Mouse (Mus musculus): ENCODE results near the gene Kit.

Gene Kit

GRCm38 (mm10) chr5:75640637-75641036, 65.9 kb downstream of the Kit start:
- DNase-seq = no peak

GRCm38 (mm10) chr5:75647046-75647445, 72.3 kb downstream of the Kit start:
- DNase-seq = no peak

GRCm38 (mm10) chr5:75650566-75650965, 75.8 kb downstream of the Kit start:
- no peak for DNase-seq

- no peak for DNase-seq
Measured at GRCm38 (mm10) chr5:75653431-75653830, 78.7 kb downstream of the Kit start.

- DNase-seq = no peak
Measured at GRCm38 (mm10) chr5:75658575-75658974, 83.9 kb downstream of the Kit start.

- DNase-seq = no peak
Measured at GRCm38 (mm10) chr5:75660342-75660741, 85.6 kb downstream of the Kit start.

GRCm38 (mm10) chr5:75662466-75662865, 87.8 kb downstream of the Kit start:
- DNase-seq = no peak

GRCm38 (mm10) chr5:75663768-75664167, 89.1 kb downstream of the Kit start:
- DNase-seq = no peak

GRCm38 (mm10) chr5:75667083-75667482, 92.4 kb downstream of the Kit start:
- no peak for DNase-seq

- no peak for DNase-seq
Measured at GRCm38 (mm10) chr5:75671136-75671788, 96.5 kb downstream of the Kit start.

GRCm38 (mm10) chr5:75676024-75676423, 101.3 kb downstream of the Kit start:
- DNase-seq = no peak

- no peak for DNase-seq
Measured at GRCm38 (mm10) chr5:75679896-75680295, 105.2 kb downstream of the Kit start.

- DNase-seq = no peak
Measured at GRCm38 (mm10) chr5:75695162-75695809, 120.6 kb downstream of the Kit start.

GRCm38 (mm10) chr5:75696960-75697359, 122.2 kb downstream of the Kit start:
- DNase-seq = no peak

GRCm38 (mm10) chr5:75698556-75698955, 123.8 kb downstream of the Kit start:
- DNase-seq = no peak

GRCm38 (mm10) chr5:75699081-75699480, 124.4 kb downstream of the Kit start:
- no peak for DNase-seq

- DNase-seq = no peak
Measured at GRCm38 (mm10) chr5:75699516-75699915, 124.8 kb downstream of the Kit start.

GRCm38 (mm10) chr5:75701662-75702061, 126.9 kb downstream of the Kit start:
- DNase-seq = no peak

GRCm38 (mm10) chr5:75702080-75702479, 127.4 kb downstream of the Kit start:
- no peak for DNase-seq

- DNase-seq = no peak
Measured at GRCm38 (mm10) chr5:75704584-75705175, 130.0 kb downstream of the Kit start.

- no peak for DNase-seq
Measured at GRCm38 (mm10) chr5:75705421-75705820, 130.7 kb downstream of the Kit start.

All from right cerebral cortex, postnatal 25 days (tissue).